Mouse (Mus musculus): ENCODE measurements at regions not wholly inside any gene's neighbourhood (a gene's known extent, or its start where the extent isn't known, plus 50 kb on each side); places are given as distances from the start of the nearest gene placed in this dataset.

DNA sequence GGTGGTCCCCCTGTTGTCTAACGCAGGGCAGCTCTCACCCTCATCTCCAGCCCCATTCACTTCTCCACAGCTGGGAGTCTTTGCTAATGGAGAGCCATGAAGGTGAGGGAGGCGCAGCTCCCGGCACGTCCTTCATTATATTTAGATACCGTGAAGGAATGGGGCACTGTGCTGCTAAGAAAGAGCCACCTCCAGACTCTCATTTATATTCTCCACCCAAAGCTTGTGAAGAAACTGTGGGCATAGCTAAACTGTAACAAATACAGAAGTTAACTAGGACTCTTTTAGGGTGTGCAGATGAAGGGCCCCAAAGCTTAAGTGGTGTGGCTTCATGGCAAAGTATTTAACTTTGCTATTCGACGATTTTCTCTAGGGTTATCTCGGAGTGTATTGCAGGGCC lies 136.4 kb downstream of the Ddx11 start:
- no peak for DNase-seq

DNA sequence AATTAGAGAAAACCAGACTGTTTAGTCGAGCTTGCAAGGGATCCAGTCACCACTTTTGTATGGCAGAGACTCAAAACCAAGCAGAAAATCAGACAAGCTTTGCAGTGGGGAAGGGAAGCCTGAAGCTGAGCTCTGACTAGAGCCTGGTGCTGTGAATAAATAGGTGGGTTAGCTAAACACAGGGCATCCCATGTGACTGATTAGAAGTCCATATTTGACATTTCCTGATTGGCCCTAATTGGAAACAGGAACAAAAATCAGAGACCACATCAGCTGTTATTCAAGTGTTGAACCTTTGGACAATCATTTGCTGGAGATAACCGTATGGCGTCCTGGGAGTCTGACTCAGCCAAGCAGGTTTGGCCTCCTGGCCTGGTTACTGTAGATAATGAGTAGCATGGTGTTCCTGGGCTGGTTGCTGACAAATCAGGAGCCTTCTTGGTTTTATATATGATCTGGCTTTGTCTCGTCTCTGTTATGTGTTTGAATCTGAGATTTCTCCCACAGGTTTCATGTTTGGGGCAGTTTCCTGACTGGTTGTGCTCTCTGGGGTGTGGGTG lies 139.4 kb downstream of the Ddx11 start:
- DNase-seq, result no peak

DNA sequence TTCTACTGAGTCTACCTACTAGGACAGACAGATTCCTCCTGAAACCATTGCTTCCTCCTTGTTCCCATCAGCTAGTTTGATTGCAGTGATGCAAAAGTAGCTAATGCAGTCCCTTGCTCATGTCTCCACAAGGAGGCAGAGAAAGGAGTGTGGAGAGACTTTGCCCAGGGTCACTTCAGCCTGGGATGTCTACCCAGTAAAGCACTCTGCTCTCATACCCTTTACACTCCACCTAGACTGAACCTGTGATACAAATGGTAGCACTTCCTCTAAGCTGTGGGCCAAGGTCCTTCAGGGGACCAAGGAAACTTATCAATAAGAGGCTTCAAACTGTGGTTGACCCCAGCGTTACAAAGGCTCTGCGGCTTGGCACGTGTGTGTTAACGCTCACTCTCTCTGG lies 140.1 kb downstream of the Ddx11 start:
- no peak for DNase-seq

DNA sequence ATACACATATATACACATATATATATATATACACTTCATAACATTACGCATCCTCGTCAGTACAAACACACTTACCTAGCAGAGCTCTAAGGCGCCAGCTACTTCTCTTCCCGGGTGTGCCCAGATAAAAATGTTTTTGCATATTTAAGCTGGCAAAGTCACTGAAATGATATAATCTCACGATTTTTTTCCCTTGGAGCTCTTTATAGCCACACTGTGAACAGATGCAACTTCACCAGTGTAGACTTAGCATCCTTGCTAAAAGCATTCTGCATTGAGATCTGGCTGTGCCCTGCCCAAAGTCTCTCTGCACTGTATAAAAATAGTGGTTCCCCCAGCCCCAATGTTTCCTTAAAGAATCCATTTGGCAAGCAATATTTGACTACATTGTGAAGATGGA lies 143.5 kb downstream of the Ddx11 start:
- DNase-seq, result no peak

DNA sequence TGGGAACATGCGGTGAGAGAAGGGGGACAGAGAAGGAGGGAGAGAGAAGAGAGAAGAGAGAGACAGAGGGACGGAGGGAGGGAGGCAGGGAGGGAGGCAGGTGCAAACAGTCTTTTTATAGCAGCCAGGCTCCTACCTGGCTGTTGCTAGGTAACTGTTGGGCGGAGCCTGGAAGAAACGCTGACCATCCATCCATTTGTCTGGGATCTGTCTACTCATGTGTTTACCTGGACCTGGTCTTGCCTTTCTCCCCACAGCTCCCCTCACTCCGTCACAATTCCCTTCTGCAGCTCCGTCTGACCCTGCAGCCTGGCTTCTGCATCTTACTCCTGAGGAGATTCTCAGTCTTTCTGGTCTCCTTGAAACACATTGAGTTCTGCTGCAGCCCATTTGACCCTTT lies 144.5 kb downstream of the Ddx11 start:
- no peak for DNase-seq

DNA sequence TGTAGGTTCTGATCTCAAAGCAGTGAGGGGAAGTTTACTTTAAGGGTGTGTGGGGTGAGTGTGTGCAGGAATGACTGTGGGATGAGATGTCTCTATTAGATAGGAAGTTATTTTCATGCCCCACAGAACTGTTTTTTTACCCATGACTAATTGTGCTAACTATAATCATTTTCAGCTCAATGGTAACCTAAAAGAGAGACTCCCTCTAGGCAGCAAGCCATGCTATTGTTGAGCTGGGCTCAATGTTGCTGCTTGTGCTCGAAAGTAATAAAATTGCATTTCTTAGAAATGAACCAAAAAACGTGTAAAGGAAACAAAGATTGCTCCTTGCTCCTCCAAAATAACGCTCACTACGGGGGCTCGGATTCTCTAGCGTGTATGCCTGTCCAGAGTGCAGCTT lies 146.2 kb downstream of the Ddx11 start:
- DNase-seq, result no peak

DNA sequence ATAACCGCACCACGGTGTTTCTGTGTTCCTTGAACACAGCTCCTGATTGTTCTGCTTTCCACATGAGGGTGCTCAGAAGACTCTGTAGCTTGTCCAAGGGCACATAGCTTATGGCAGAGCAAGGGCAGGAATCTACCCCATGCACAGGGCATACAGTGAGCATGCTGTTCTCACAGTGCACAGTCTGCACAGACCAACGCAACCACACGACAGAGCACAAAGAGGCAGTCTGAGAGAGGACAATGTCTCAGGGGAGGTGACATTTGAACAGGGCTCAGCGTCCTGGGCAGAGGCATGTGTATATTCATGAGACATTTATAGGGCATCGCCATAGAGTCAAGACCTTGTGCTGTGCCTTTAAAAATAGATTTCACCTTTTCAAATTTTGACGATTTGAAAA lies 148.6 kb downstream of the Ddx11 start:
- no peak for DNase-seq

DNA sequence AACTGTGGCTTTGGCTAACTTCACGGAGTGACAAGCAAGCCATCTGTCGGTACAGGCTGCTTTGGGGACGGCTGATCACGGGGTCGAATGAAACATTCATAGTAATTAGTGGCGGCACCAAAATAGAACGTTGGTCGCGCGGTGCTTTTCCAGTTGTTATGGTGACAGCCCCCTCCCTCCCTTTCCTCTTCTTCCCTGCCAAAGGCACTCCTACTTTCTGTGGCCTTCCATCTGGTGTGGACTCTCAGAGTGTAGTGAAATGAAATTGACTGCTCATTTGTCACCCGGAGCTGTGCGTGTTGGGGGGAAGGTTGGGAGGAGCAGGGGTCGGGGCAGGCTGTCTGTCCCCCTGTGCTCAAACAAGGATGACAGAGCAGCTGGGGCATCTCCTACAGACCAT lies 153.5 kb downstream of the Ddx11 start:
- DNase-seq, result no peak

DNA sequence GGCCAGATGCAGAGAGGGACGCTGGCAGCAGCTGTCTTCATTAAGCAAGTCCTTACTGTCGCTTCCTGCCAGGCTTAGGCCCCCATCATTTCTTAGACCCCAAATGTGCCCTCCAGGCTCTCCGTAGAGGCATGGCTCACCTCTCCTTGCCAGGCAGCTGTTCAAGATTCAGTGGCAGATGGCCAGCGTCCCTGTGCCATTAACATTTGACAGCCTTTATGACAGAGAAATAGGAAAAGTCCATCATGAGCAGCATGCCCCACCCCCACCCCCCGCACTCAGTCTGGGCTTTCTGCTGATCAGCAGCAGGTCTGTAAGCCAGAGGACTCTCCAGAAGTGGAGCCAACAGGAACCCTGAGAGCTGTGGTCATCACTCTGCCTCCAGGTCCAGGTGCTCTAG lies 154.7 kb downstream of the Ddx11 start:
- no peak for DNase-seq

DNA sequence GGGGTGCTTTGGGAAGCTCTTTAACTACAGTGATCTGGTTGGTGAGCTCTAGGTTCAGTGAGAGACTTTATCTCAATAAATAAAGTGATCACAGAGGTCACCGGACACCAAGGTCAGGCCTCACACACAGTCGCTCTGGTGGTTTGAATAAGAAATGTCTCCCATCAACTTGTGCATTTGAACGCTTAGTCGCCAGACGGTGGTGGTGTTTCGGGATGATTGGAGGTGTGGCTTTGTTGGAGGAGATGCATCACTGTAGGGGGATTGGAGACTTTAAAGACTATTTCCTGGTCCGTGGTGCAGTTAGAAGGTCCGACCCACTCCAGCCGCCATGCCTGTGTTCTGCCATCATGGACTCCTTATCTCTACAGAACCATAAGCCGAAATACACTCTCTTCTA lies 162.0 kb downstream of the Ddx11 start:
- no peak for DNase-seq

All from thymus, postnatal 4 days (tissue).